Mouse (Mus musculus): ENCODE results near the gene Ryr2. TPM values are rescaled to one million over a fixed set of nuclear protein-coding genes. Genes with fewer than 3 reads are reported as not detected.

Ryr2 gene
- total and polyA plus RNA-seq, 2 experiments: under 0.01 TPM; not detected in 1

DNA sequence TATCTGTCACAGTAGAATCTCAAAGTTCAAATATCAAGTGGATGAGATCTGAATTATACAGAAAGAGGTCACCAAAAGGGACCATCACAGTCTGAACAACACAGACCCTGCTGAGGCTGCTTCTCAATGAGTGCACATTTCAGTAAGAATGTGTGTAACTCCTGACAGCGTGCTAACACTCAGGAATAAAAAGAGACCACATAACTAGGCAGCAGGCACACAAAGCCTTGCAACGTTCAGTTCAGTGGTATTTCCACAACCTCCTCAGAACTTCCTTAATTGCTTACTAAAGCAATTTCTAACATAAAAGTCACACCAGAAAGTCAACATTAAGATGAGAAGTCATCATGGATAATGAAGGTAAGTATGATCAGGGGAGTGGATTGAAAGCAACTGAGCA is 206.1 kb downstream of the Ryr2 start:
- TF ChIP-seq POLR2A (IDR thresholded peaks at IDR 0.05; ENCODE audit: extremely low read depth, insufficient read depth, low read length) (no peak), CTCF (IDR thresholded peaks at IDR 0.05; ENCODE audit: low read depth, low read length) (no peak)
- Histone ChIP-seq H3K4me3 (ENCODE audit: insufficient read depth, low read depth, low read length) (no peak overlapping the region), H3K27me3 (ENCODE audit: control insufficient read depth, insufficient read depth, low read length) (no peaks in the 10 kb centered on the region), H3K4me1 (ENCODE audit: control insufficient read depth, insufficient read depth, low read length) (no peaks in the 10 kb centered on the region), H3K36me3 (ENCODE audit: control insufficient read depth, insufficient read depth, low read length) (no peaks in the 10 kb centered on the region), H3K79me2 (ENCODE audit: control insufficient read depth, insufficient read depth, low read length) (no peaks in the 10 kb centered on the region), H3K27ac (replicated peaks; ENCODE audit: insufficient read depth, low read depth, low read length) (no peak overlapping the region), H3K9ac (ENCODE audit: low read depth, low read length) (no peak overlapping the region)
- 76% methylated on average over 2 of the region's 2 CpGs for WGBS
- DNase-seq (ENCODE audit: extremely low read depth, low read depth, low spot score): no peak

- DNase-seq (ENCODE audit: extremely low read depth, low read depth, low spot score): no peak
- no peaks in the 10 kb centered on the region for H3K36me3 ChIP-seq (ENCODE audit: control insufficient read depth, insufficient read depth, low read length)
- H3K27ac ChIP-seq (replicated peaks; ENCODE audit: insufficient read depth, low read depth, low read length): no peak overlapping the region
- WGBS: 79% methylated on average over 1 of the region's 1 CpGs
- H3K4me1 ChIP-seq (ENCODE audit: control insufficient read depth, insufficient read depth, low read length): no peaks in the 10 kb centered on the region
- no peaks in the 10 kb centered on the region for H3K79me2 ChIP-seq (ENCODE audit: control insufficient read depth, insufficient read depth, low read length)
- H3K4me3 ChIP-seq (ENCODE audit: insufficient read depth, low read depth, low read length): no peak overlapping the region
- TF ChIP-seq CTCF (IDR thresholded peaks at IDR 0.05; ENCODE audit: low read depth, low read length): no peak
- TF ChIP-seq POLR2A (IDR thresholded peaks at IDR 0.05; ENCODE audit: extremely low read depth, insufficient read depth, low read length): no peak
- H3K9ac ChIP-seq (ENCODE audit: low read depth, low read length): no peak overlapping the region
- H3K27me3 ChIP-seq (ENCODE audit: control insufficient read depth, insufficient read depth, low read length): no peaks in the 10 kb centered on the region
Measured at GRCm38 (mm10) chr13:11895631-11896030, 211.1 kb downstream of the Ryr2 start.

DNA sequence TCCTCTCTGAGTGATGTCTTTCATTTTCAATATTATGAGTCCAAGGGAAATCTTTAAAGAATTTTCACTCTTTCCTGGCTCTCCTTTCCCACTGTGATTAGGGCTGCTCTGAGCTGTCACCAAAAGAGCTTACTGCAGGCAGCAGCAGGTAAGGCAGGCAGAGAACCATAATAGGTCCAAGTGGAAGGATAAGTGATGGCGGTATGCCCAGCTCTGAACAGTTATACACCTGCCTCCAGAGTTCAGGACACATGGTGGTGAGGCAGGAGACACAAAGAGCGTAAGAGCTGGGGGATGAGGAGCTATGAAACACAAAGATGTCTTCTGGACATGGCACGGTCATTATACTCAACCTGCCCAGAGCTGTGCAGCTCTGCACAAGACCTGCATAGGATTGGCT is 215.0 kb downstream of the Ryr2 start:
- Histone ChIP-seq H3K27ac (replicated peaks; ENCODE audit: insufficient read depth, low read depth, low read length) (no peak overlapping the region), H3K4me1 (ENCODE audit: control insufficient read depth, insufficient read depth, low read length) (no peaks in the 10 kb centered on the region), H3K79me2 (ENCODE audit: control insufficient read depth, insufficient read depth, low read length) (no peaks in the 10 kb centered on the region), H3K4me3 (ENCODE audit: insufficient read depth, low read depth, low read length) (no peak overlapping the region), H3K27me3 (ENCODE audit: control insufficient read depth, insufficient read depth, low read length) (no peaks in the 10 kb centered on the region), H3K9ac (ENCODE audit: low read depth, low read length) (no peak overlapping the region), H3K36me3 (ENCODE audit: control insufficient read depth, insufficient read depth, low read length) (no peaks in the 10 kb centered on the region)
- WGBS: 94% methylated on average over 3 of the region's 3 CpGs
- DNase-seq (ENCODE audit: extremely low read depth, low read depth, low spot score): no peak
- TF ChIP-seq CTCF (IDR thresholded peaks at IDR 0.05; ENCODE audit: low read depth, low read length): no peak
- no peak for TF ChIP-seq POLR2A (IDR thresholded peaks at IDR 0.05; ENCODE audit: extremely low read depth, insufficient read depth, low read length)

GRCm38 (mm10) chr13:11891115-11891514 is 215.6 kb downstream of the Ryr2 start:
- Histone ChIP-seq H3K9ac (ENCODE audit: low read depth, low read length) (no peak overlapping the region), H3K4me1 (ENCODE audit: control insufficient read depth, insufficient read depth, low read length) (no peaks in the 10 kb centered on the region), H3K27me3 (ENCODE audit: control insufficient read depth, insufficient read depth, low read length) (no peaks in the 10 kb centered on the region), H3K79me2 (ENCODE audit: control insufficient read depth, insufficient read depth, low read length) (no peaks in the 10 kb centered on the region), H3K36me3 (ENCODE audit: control insufficient read depth, insufficient read depth, low read length) (no peaks in the 10 kb centered on the region), H3K4me3 (ENCODE audit: insufficient read depth, low read depth, low read length) (no peak overlapping the region), H3K27ac (replicated peaks; ENCODE audit: insufficient read depth, low read depth, low read length) (no peak overlapping the region)
- no peak for DNase-seq (ENCODE audit: extremely low read depth, low read depth, low spot score)
- 73% methylated on average over 3 of the region's 3 CpGs for WGBS
- TF ChIP-seq CTCF (IDR thresholded peaks at IDR 0.05; ENCODE audit: low read depth, low read length) (no peak), POLR2A (IDR thresholded peaks at IDR 0.05; ENCODE audit: extremely low read depth, insufficient read depth, low read length) (no peak)

GRCm38 (mm10) chr13:11884175-11884574 is 222.6 kb downstream of the Ryr2 start:
- Histone ChIP-seq H3K27ac (replicated peaks; ENCODE audit: insufficient read depth, low read depth, low read length) (no peak overlapping the region), H3K27me3 (ENCODE audit: control insufficient read depth, insufficient read depth, low read length) (no peaks in the 10 kb centered on the region), H3K36me3 (ENCODE audit: control insufficient read depth, insufficient read depth, low read length) (no peaks in the 10 kb centered on the region), H3K79me2 (ENCODE audit: control insufficient read depth, insufficient read depth, low read length) (no peaks in the 10 kb centered on the region), H3K9ac (ENCODE audit: low read depth, low read length) (no peak overlapping the region), H3K4me1 (ENCODE audit: control insufficient read depth, insufficient read depth, low read length) (no peaks in the 10 kb centered on the region), H3K4me3 (ENCODE audit: insufficient read depth, low read depth, low read length) (no peak overlapping the region)
- DNase-seq (ENCODE audit: extremely low read depth, low read depth, low spot score): no peak
- no peak for TF ChIP-seq POLR2A (IDR thresholded peaks at IDR 0.05; ENCODE audit: extremely low read depth, insufficient read depth, low read length)
- WGBS: 73% methylated on average over 3 of the region's 3 CpGs

- no peaks in the 10 kb centered on the region for H3K79me2 ChIP-seq (ENCODE audit: control insufficient read depth, insufficient read depth, low read length)
- no peak overlapping the region for H3K27ac ChIP-seq (replicated peaks; ENCODE audit: insufficient read depth, low read depth, low read length)
- TF ChIP-seq CTCF (IDR thresholded peaks at IDR 0.05; ENCODE audit: low read depth, low read length) (no peak), POLR2A (IDR thresholded peaks at IDR 0.05; ENCODE audit: extremely low read depth, insufficient read depth, low read length) (no peak)
- H3K27me3 ChIP-seq (ENCODE audit: control insufficient read depth, insufficient read depth, low read length): no peaks in the 10 kb centered on the region
- DNase-seq (ENCODE audit: extremely low read depth, low read depth, low spot score): no peak
- no peaks in the 10 kb centered on the region for H3K36me3 ChIP-seq (ENCODE audit: control insufficient read depth, insufficient read depth, low read length)
- H3K4me1 ChIP-seq (ENCODE audit: control insufficient read depth, insufficient read depth, low read length): no peaks in the 10 kb centered on the region
- 91% methylated on average over 4 of the region's 4 CpGs for WGBS
- H3K9ac ChIP-seq (ENCODE audit: low read depth, low read length): no peak overlapping the region
- no peak overlapping the region for H3K4me3 ChIP-seq (ENCODE audit: insufficient read depth, low read depth, low read length)
Measured at GRCm38 (mm10) chr13:11882359-11882758, 224.4 kb downstream of the Ryr2 start.
